Mouse (Mus musculus): ENCODE data around the gene Txndc17. TPM values are rescaled to one million over a fixed set of nuclear protein-coding genes. Genes with fewer than 3 reads are reported as not detected.

Gene Txndc17
- total RNA-seq, 2 experiments from 2014 or later, result 30.3 to 34.9 TPM

DNA sequence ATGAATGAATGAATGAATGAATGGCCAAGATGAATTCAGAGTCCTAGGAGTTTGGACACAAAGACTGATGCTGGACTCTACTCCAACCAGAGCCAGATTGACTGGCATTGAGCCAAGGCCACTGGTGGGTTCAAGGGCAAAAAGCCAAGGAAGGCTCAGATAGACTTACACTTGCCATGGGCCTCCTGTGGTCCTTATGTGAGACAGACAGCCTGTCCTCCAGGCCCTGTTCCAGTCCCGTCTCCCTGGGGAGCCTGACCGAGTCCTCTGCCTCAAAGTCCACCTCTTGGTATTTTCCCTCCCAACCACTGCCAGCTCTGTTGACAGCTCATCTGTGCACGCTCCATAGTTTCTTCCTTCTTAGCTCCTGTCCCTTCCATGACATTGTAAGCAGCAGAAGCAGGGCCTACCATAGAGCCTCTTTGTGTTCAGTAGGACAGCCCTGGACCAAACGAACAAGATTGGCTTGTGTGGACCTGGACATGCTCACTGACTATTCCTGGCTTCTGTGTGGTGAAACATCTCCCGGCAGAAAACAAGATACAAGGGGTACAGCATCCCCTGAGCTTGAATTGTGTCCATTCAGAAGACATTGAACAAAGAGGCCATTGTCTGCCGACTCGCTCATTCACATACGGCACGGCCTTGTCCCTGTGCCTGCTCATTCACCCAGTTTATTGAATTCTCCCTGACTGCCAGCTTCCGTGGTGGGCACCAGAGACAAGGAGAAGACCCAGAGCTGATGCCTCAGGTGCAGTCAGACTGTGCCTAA lies 18.9 kb downstream of the Txndc17 start:
- Histone ChIP-seq H3K4me3 (no peak overlapping the region), H3K27ac (peak overlapping the region; percentile 12)
- TF ChIP-seq CTCF (IDR thresholded peaks at IDR 0.05), result no peak
- intact Hi-C loops (cut with DNase I), result no loop called here
- DNase-seq (ENCODE audit: extremely low spot score in 1 of 2, low spot score in 2 of 2), result no peak

DNA sequence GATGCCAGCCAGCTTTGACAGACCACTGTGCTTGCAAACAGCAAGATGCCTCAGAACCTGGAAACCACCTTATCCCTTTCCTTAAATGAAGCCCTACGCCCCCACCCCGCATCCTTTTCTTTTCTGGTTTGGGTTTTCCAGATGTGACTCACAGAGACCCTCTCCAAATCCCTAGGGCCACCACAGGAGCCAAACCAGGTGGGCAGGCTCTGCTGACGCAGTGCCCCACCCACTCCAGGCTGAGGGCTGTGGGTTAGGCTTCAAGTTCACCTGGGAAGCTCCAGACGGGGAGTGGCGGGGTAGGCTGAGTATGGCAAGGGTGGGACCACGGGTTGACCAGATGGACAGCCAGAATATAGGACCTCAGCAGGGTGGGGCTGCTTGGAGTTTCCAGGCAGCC lies 19.6 kb downstream of the Txndc17 start:
- Histone ChIP-seq H3K27ac (no peak overlapping the region), H3K4me3 (no peak overlapping the region)
- intact Hi-C loops (cut with DNase I), result no loop called here
- no peak for TF ChIP-seq CTCF (IDR thresholded peaks at IDR 0.05)
- no peak for DNase-seq (ENCODE audit: extremely low spot score in 1 of 2, low spot score in 2 of 2)

GRCm38 (mm10) chr11:72228513-72228912 lies 21.2 kb downstream of the Txndc17 start:
- Histone ChIP-seq H3K4me3 (no peak overlapping the region), H3K27ac (no peak overlapping the region)
- DNase-seq (ENCODE audit: extremely low spot score in 1 of 2, low spot score in 2 of 2), result no peak
- TF ChIP-seq CTCF (IDR thresholded peaks at IDR 0.05), result no peak
- intact Hi-C loops (cut with DNase I), result no loop called here

DNA sequence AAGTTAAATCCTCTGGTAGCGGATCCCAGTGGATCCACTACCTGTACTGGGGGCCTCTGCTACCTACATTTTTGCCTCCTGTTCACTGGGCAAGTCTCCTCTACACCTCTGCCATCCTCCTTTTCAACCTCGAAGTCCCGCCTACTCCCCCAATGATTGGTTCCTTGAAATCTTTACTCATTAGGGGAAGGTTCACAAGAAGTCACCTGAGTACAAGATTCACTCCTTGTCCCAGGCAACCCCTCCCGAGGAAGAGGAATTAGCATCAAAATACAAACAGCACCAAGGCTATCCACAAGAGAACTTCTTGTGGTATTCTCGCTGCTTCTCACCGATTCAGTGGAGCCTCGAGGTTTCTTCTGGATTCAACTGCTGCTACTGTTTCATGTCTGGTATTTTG lies 24.7 kb downstream of the Txndc17 start:
- no peak overlapping the region for H3K27ac ChIP-seq
- intact Hi-C loops (cut with DNase I), result no loop called here

DNA sequence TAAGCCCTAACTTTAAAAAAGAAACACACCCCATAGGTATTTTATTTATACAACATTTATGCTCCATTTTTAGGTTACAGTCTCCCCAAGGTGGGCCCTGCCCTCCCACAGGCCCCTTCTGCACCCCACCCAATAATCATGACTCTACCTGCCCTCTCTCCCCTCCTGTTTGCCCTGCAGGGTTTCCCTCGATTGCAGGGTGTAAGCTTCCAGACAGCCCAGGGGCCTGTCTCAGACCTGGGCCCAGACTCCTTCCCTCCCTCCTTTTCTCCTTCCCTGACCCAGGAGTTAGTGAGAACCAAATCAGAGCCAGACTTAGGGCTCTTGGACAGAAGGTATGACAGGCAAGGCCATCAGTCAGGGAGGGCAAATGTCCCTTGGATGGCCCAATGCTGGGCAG lies 25.6 kb downstream of the Txndc17 start:
- intact Hi-C loops (cut with DNase I), result no loop called here
- H3K4me3 ChIP-seq, result no peak overlapping the region
- no peak for DNase-seq (ENCODE audit: extremely low spot score in 1 of 2, low spot score in 2 of 2)
- TF ChIP-seq CTCF (IDR thresholded peaks at IDR 0.05), result no peak
- no peak overlapping the region for H3K27ac ChIP-seq

More for the DNA sequence above, 24.7 kb downstream of the Txndc17 start:
- DNase-seq (ENCODE audit: extremely low spot score in 1 of 2, low spot score in 2 of 2), result no peak
- no peak for TF ChIP-seq CTCF (IDR thresholded peaks at IDR 0.05)
- H3K4me3 ChIP-seq, result no peak overlapping the region

DNA sequence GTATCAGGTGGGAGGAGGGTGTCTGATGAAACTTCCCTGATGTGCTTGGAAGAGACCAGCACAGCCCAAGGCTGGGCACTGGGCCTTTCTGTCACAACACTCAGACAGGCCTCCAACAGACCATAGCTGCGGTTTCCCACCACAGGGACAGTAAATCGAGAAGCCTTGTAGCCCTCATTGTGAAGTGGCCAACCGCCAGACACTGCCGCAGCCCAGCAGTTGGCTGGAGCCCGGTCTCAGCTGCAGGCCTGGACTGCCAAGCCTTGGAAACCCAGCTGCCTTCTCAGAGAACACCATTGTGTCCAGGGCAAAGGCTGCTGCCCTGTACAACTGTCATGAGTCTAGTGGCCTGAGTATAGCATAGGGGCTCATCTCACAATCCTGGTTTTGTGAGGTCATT lies 26.7 kb downstream of the Txndc17 start:
- no peak for TF ChIP-seq CTCF (IDR thresholded peaks at IDR 0.05)
- Histone ChIP-seq H3K27ac (no peak overlapping the region; the same call in 1 of the 2 replicates), H3K4me3 (no peak overlapping the region)
- peak in 1 of 2 experiments; percentile 36 for DNase-seq (ENCODE audit: extremely low spot score in 1 of 2, low spot score in 2 of 2)
- intact Hi-C loops (cut with DNase I), result no loop called here

DNA sequence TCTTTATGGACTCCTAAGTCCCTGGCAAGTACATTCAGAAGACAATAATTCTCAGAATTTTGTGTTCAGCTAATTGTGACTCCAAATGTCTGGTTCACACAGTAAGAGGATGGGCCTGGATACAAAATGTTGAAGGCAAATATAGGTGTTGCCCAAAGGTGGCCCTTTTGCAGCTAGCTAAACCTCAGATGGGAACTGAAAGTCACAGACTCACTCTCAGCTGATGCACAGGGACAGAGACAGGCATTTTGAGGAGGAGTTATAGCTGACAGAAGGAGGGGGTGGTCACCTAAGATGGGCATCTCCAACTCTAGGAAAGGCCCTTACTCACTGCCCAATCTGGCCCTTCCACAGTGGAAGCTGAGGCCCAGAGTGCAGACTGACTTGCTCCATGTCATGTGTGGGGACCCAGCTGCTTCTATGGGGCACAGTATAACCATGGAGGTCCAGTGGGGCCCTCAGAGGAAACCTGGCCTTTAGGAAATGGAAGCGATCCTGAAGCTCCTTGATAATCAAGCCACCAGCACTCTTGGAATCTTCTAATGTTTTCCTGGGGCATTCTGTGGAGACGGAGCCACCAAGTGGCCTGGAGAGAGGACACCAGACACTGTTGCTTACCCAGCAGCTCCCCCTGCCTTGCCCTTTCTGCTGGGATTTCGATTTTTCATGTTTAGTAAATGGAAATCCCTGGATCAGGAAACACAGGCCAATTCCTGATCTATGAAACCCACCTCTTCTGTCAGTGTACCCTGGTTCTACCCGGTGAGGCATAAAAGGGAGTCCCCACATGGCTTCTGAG lies 32.9 kb downstream of the Txndc17 start:
- DNase-seq (ENCODE audit: extremely low spot score in 1 of 2, low spot score in 2 of 2), result no peak
- intact Hi-C loops (cut with DNase I), result loop anchor here (5.0 to 10.0 kb wide), 2 partner anchors 77 to 1825 kb away; partner anchors contain the start of gene Zfp616
- no peak overlapping the region for H3K27ac ChIP-seq
- peak; percentile 37 for TF ChIP-seq CTCF (IDR thresholded peaks at IDR 0.05)
- H3K4me3 ChIP-seq, result no peak overlapping the region

DNA sequence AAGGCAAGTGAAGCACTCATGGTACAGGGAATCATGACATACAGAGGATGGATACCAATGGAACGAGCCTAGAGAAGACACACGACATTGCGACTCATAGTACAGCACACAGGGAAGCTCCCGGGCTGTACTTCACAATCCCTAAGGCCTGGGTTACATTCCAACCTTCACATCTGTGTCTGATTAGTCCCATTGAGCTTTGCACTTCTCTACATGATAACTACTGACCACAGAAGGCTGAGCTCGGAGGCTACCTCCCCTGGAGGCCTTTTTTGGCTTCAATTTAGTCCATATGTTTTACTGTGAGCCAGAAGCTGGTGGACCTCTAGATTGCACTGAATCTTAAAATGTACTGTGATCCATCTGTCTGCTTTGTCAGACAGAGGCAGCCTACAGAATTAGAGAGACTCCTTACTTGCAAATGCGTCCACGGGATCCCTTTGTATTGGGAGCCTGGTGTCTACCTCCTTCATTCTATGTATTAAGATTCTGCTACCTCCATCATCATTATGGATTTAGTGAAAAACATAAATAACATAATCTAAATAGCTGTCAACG lies 37.9 kb downstream of the Txndc17 start:
- intact Hi-C loops (cut with DNase I), result loop anchor here (10.0 kb wide), 1 partner anchor 1820 kb away; the partner anchor contains the start of gene Zfp616
- no peak for DNase-seq (ENCODE audit: extremely low spot score in 1 of 2, low spot score in 2 of 2)
- Histone ChIP-seq H3K27ac (peak overlapping the region; percentile 66; the same call in 1 of the 2 replicates), H3K4me3 (no peak overlapping the region)
- no peak for TF ChIP-seq CTCF (IDR thresholded peaks at IDR 0.05)

GRCm38 (mm10) chr11:72255629-72256028 lies 48.3 kb downstream of the Txndc17 start:
- Histone ChIP-seq H3K27ac (no peak overlapping the region), H3K4me3 (no peak overlapping the region)
- DNase-seq (ENCODE audit: extremely low spot score in 1 of 2, low spot score in 2 of 2), result no peak
- intact Hi-C loops (cut with DNase I), result no loop called here
- no peak for TF ChIP-seq CTCF (IDR thresholded peaks at IDR 0.05)

DNA sequence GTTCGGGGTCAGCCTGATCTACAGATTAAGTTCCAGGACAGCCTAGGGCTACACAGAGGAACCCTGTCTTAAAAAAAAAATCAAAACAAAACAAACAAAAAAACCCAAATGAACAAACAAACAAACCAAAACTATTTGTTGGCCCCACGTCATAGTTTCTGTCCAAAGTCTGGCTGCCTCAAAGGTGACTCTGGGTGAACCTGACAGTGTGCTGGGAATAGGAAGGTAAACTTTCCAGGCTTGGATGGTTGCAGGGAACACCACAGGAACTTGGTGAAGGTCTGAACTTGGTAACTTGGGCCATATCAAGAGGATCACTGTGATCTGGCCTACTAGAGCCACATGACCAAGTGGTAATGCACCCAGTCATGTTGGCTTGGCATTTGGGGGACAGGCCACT lies 49.1 kb downstream of the Txndc17 start:
- intact Hi-C loops (cut with DNase I), result no loop called here
- no peak overlapping the region for H3K27ac ChIP-seq
- H3K4me3 ChIP-seq, result no peak overlapping the region
- no peak for DNase-seq (ENCODE audit: extremely low spot score in 1 of 2, low spot score in 2 of 2)
- no peak for TF ChIP-seq CTCF (IDR thresholded peaks at IDR 0.05)

Other genes starting within 250 kb of the Txndc17 start
- gene Aipl1, start 170.0 kb upstream of the Txndc17 start, total RNA-seq (2021), result not detected
- under 1 TPM in 1 of 2 experiments, not detected in 1; 0.23 TPM for gene Pimreg, start 165.5 kb upstream of the Txndc17 start, total RNA-seq (2021)
- 10 to 100 TPM; 88.9 to 92.4 TPM for gene Pitpnm3, start 71.8 kb upstream of the Txndc17 start, total RNA-seq (2021)
- 10 to 100 TPM; 14.5 to 15.1 TPM for gene Gm43951, start 707 bp upstream of the Txndc17 start, total RNA-seq (2021)
- gene 4933427D14Rik, start 88 bp upstream of the Txndc17 start, total RNA-seq (2021), result 10 to 100 TPM; 30.5 to 39.7 TPM
- 10 to 100 TPM; 15.9 to 18.0 TPM for gene Med31, start 8.0 kb downstream of the Txndc17 start, total RNA-seq (2021)
- gene Slc13a5, start 59.7 kb downstream of the Txndc17 start, total RNA-seq (2021), result 10 to 100 TPM; 15.0 to 22.3 TPM
- 1 to 10 TPM; 3.8 to 5.2 TPM for gene Xaf1, start 94.1 kb downstream of the Txndc17 start, total RNA-seq (2021)
- not detected for gene Fbxo39, start 106.9 kb downstream of the Txndc17 start, total RNA-seq (2021)
- 1 to 10 TPM; 2.3 to 3.6 TPM for gene Tekt1, start 154.9 kb downstream of the Txndc17 start, total RNA-seq (2021)
- gene Smtnl2, start 204.2 kb downstream of the Txndc17 start, total RNA-seq (2021), result 1 to 10 TPM in 1 of 2 experiments, under 1 TPM in 1; 0.33 to 1.2 TPM
- gene Ggt6, start 228.0 kb downstream of the Txndc17 start, total RNA-seq (2021), result under 1 TPM; 0.18 to 0.37 TPM
- 10 to 100 TPM; 53.2 to 55.0 TPM for gene Mybbp1a, start 233.8 kb downstream of the Txndc17 start, total RNA-seq (2021)